Mouse (Mus musculus) G1E (cell line): ENCODE results near the gene Las1l.

Source experiments
- CTCF ChIP-seq: IDR thresholded peaks from 2 replicates; pipeline ENCODE4 v1.5.1; 2012; ENCODE audit warnings: low read depth, low read length, inconsistent platforms, mixed read lengths
- GATA1 ChIP-seq: IDR thresholded peaks from 2 replicates; pipeline ENCODE4 v1.6.1; 2012; ENCODE audit warnings: borderline replicate concordance, low read length, inconsistent platforms, mixed read lengths
- GATA2 ChIP-seq: IDR thresholded peaks from 2 replicates; pipeline ENCODE4 v1.6.1; 2012; ENCODE audit warnings: low read depth, low read length, inconsistent platforms, borderline replicate concordance
- POLR2AphosphoS5 ChIP-seq: IDR thresholded peaks from 2 replicates; pipeline ENCODE4 v1.6.1; 2012; ENCODE audit warnings: low read depth, low read length, inconsistent platforms; ENCODE audit not compliant: insufficient replicate concordance
- TAL1 ChIP-seq: conservative IDR thresholded peaks from 2 replicates; pipeline ENCODE4 v1.6.1; 2012; ENCODE audit warnings: low read depth, low read length, inconsistent platforms, mixed read lengths

DNA sequence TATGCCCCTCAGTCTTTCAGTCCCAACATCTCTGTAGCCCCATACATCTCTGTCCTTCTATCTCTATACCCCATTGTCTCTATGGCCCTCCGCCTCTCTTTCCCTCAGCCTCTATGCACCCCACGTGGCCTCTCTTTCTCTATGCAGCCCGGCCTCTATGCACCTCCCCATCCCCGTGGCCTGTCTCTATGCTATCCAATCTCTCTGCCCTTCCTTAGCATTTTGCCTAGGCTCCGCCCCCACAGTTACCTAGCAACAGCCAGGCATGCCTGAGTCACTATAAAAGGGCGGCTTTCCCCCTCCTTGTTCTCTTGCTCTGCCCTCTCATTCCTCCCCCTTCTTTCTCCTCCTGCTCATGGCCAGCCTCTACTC, 11.8 kb upstream of the Las1l start:
- TF ChIP-seq CTCF (no peak), GATA1 (no peak), GATA2 (no peak), POLR2AphosphoS5 (no peak), TAL1 (no peak)
